Mouse (Mus musculus): ENCODE measurements around the gene Fkbp9.

DNA sequence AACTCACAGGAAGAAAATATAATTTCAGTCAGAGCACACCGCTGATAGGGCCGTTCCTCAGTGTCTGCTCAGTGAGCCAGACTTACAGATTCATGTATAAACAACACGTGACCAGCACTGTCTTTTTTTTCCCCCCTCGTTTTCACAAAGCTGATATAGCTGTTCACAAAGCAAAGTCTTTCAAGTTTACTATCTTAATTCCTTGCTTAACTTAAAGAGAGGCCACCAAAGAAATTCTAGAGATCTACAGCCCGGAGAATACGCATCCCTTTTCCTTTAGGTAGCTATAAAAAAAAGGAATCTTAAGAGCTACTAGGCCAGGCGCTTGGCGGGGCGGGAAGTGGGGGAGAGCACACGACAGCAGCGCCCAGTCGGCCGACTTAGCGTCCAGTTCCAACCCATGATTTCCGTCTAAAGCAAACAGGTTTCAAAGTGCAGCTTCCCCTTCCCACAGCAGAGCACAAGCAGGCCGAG is 35.2 kb upstream of the Fkbp9 start:
- TF ChIP-seq ZC3H11A (IDR thresholded peaks at IDR 0.05; ENCODE audit: borderline replicate concordance, low read depth, low read length), result no peak
- no peak for TF ChIP-seq MAFK (IDR thresholded peaks at IDR 0.05; ENCODE audit: insufficient read depth, low read depth, low read length)

Data from ES-E14 (cell line).